Mouse (Mus musculus) heart, adult 2 months (tissue): ENCODE results near the gene Olfr313.
"Not testable (repeated sequence)": the region's sequence is repeated elsewhere in the genome, so short reads cannot be mapped to it uniquely, and the experiment has no call there.

Experiments used
- CTCF ChIP-seq: fragments of 200-600 bp; IDR thresholded peaks from 2 replicates; pipeline ENCODE4 v1.8.1; 2022; ENCODE audit warnings: antibody characterized with exemption, mild to moderate bottlenecking, moderate library complexity
- POLR2A ChIP-seq: fragments of 200-500 bp; IDR thresholded peaks from 2 replicates; pipeline ENCODE4 v1.6.1; 2011; ENCODE audit warnings: mild to moderate bottlenecking, low read depth, low read length, control low read depth; ENCODE audit not compliant: insufficient read depth

DNA sequence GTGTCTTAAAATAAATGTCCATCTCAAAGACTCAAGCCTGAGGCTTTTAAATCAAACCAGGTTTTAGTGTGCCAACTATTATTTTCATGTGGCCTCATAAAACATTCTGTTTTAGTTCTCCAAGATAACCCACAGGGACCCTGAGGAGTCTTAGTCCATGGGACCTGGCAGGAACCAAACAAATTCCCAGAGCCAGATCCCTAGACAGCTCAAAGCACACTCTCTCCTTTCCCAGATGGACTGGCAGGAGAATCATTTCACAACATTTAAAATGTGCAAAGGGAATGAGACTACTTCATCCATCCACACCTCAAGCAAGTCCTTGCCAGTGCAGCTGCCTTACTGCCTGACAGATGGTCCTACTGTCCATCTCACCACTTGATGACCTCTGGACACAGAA lies 24.2 kb downstream of the Olfr313 start, which contains the start of gene Olfr311:
- not testable (repeated sequence) for TF ChIP-seq POLR2A, CTCF
